Mouse (Mus musculus): ENCODE measurements around the gene Secisbp2.
A peak's percentile ranks its signal among the peaks of the same experiment; 100 is the strongest.
"Not testable (repeated sequence)": the region's sequence is repeated elsewhere in the genome, so short reads cannot be mapped to it uniquely, and the experiment has no call there.

Gene Secisbp2

GRCm38 (mm10) chr13:51643924-51644828 lies 7.3 kb upstream of the Secisbp2 start:
- no peak for DNase-seq (ENCODE audit: low read depth)

- peak; percentile 96 for DNase-seq (ENCODE audit: low read depth)
Measured at GRCm38 (mm10) chr13:51644829-51645789, 6.4 kb upstream of the Secisbp2 start, which contains the start of gene Cks2. Gene Cks2 (plus strand): TSS chr13:51645232.

GRCm38 (mm10) chr13:51645872-51646271 lies 5.6 kb upstream of the Secisbp2 start:
- DNase-seq (ENCODE audit: low read depth), result no peak

- no peak for DNase-seq (ENCODE audit: low read depth)
Measured at GRCm38 (mm10) chr13:51646362-51647027, 5.0 kb upstream of the Secisbp2 start.

- no peak for DNase-seq (ENCODE audit: low read depth)
Measured at GRCm38 (mm10) chr13:51647770-51648169, 3.7 kb upstream of the Secisbp2 start.

- no peak for DNase-seq (ENCODE audit: low read depth)
Measured at GRCm38 (mm10) chr13:51648237-51648636, 3.3 kb upstream of the Secisbp2 start.

- DNase-seq (ENCODE audit: low read depth), result no peak
Measured at GRCm38 (mm10) chr13:51649740-51650139, 1.8 kb upstream of the Secisbp2 start.

- DNase-seq (ENCODE audit: low read depth), result no peak
Measured at GRCm38 (mm10) chr13:51653159-51653558, 1.7 kb downstream of the Secisbp2 start.

GRCm38 (mm10) chr13:51653961-51654360 lies 2.5 kb downstream of the Secisbp2 start:
- DNase-seq (ENCODE audit: low read depth), result no peak

GRCm38 (mm10) chr13:51656516-51657235 lies 5.2 kb downstream of the Secisbp2 start:
- no peak for DNase-seq (ENCODE audit: low read depth)

GRCm38 (mm10) chr13:51658094-51658493 lies 6.6 kb downstream of the Secisbp2 start:
- no peak for DNase-seq (ENCODE audit: low read depth)

GRCm38 (mm10) chr13:51659573-51659972 lies 8.1 kb downstream of the Secisbp2 start:
- no peak for DNase-seq (ENCODE audit: low read depth)

GRCm38 (mm10) chr13:51663561-51663960 lies 12.1 kb downstream of the Secisbp2 start:
- no peak for DNase-seq (ENCODE audit: low read depth)

GRCm38 (mm10) chr13:51668195-51668594 lies 16.7 kb downstream of the Secisbp2 start:
- not testable (repeated sequence) for DNase-seq (ENCODE audit: low read depth)

GRCm38 (mm10) chr13:51676641-51677040 lies 25.1 kb downstream of the Secisbp2 start:
- no peak for DNase-seq (ENCODE audit: low read depth)

GRCm38 (mm10) chr13:51677041-51677440 lies 25.5 kb downstream of the Secisbp2 start:
- DNase-seq (ENCODE audit: low read depth), result no peak

GRCm38 (mm10) chr13:51677630-51678185 lies 26.2 kb downstream of the Secisbp2 start:
- DNase-seq (ENCODE audit: low read depth), result no peak

- DNase-seq (ENCODE audit: low read depth), result no peak
Measured at GRCm38 (mm10) chr13:51678687-51679086, 27.2 kb downstream of the Secisbp2 start.

GRCm38 (mm10) chr13:51679332-51679731 lies 27.8 kb downstream of the Secisbp2 start:
- DNase-seq (ENCODE audit: low read depth), result no peak

- no peak for DNase-seq (ENCODE audit: low read depth)
Measured at GRCm38 (mm10) chr13:51681076-51681475, 29.6 kb downstream of the Secisbp2 start.

- DNase-seq (ENCODE audit: low read depth), result no peak
Measured at GRCm38 (mm10) chr13:51681634-51682033, 30.1 kb downstream of the Secisbp2 start.
